Mouse (Mus musculus) embryonic fibroblast, embryonic 13.5 days (primary cell): Measurements from ENCODE around the gene Car10. TPM values are rescaled to one million over a fixed set of nuclear protein-coding genes. Genes with fewer than 3 reads are reported as not detected.

Experiments
- H3K27ac ChIP-seq: 2 replicates; pipeline ENCODE4 v1.5.1; 2012; ENCODE audit warnings: low read length, control low read depth, inconsistent platforms; ENCODE audit not compliant: insufficient read depth
- H3K4me1 ChIP-seq: 2 replicates; pipeline ENCODE4 v1.6.1; 2011; ENCODE audit warnings: low read length; ENCODE audit not compliant: control insufficient read depth, insufficient read depth
- H3K4me3 ChIP-seq: 2 replicates; pipeline ENCODE4 v1.5.1; 2011; ENCODE audit warnings: mild to moderate bottlenecking, control low read depth, low read length; ENCODE audit not compliant: insufficient read depth
- CTCF ChIP-seq: IDR thresholded peaks from 2 replicates; pipeline ENCODE4 v1.5.1; 2011; ENCODE audit warnings: mild to moderate bottlenecking, control low read depth, low read length, moderate library complexity, borderline replicate concordance; ENCODE audit not compliant: insufficient read depth
- POLR2A ChIP-seq: IDR thresholded peaks from 2 replicates; pipeline ENCODE4 v1.6.1; 2011; ENCODE audit warnings: low read depth, mild to moderate bottlenecking, control low read depth, low read length, moderate library complexity
- polyA plus RNA-seq: library from polyadenylated mRNA; stranded (reverse); fragments of >200 nt; gene quantifications from 2 replicates; pipeline ENCODE4 v1.2.4, GENCODE M21; 2011; ENCODE audit warnings: low read depth; ENCODE audit not compliant: missing spikeins, insufficient read length

Car10 gene
- polyA plus RNA-seq, 1 experiment = 0.88 TPM

GRCm38 (mm10) chr11:93536244-93536643 lies 438.4 kb downstream of the Car10 start:
- no peak overlapping the region for H3K27ac ChIP-seq
- no peak overlapping the region for H3K4me3 ChIP-seq
- H3K4me1 ChIP-seq = no peaks in the 10 kb centered on the region; the same call in 1 of the 2 replicates
- TF ChIP-seq POLR2A (no peak), CTCF (no peak)

- Histone ChIP-seq H3K4me3 (no peak overlapping the region), H3K27ac (no peak overlapping the region), H3K4me1 (no peaks in the 10 kb centered on the region)
- TF ChIP-seq CTCF (no peak), POLR2A (no peak)
Measured at GRCm38 (mm10) chr11:93548904-93549303, 451.1 kb downstream of the Car10 start.

- Histone ChIP-seq H3K4me3 (no peak overlapping the region), H3K4me1 (no peaks in the 10 kb centered on the region), H3K27ac (no peak overlapping the region)
- TF ChIP-seq POLR2A (no peak), CTCF (no peak)
Measured at GRCm38 (mm10) chr11:93550908-93551307, 453.1 kb downstream of the Car10 start.

- no peak overlapping the region for H3K27ac ChIP-seq
- no peak for TF ChIP-seq CTCF
- TF ChIP-seq POLR2A = no peak
- no peak overlapping the region for H3K4me3 ChIP-seq
- H3K4me1 ChIP-seq = no peaks in the 10 kb centered on the region
Measured at GRCm38 (mm10) chr11:93559118-93559517, 461.3 kb downstream of the Car10 start.

GRCm38 (mm10) chr11:93560570-93560969 lies 462.7 kb downstream of the Car10 start:
- TF ChIP-seq POLR2A (no peak), CTCF (no peak)
- Histone ChIP-seq H3K4me3 (no peak overlapping the region), H3K4me1 (no peaks in the 10 kb centered on the region), H3K27ac (no peak overlapping the region)

- Histone ChIP-seq H3K27ac (no peak overlapping the region), H3K4me1 (no peaks in the 10 kb centered on the region), H3K4me3 (no peak overlapping the region)
- TF ChIP-seq CTCF (no peak), POLR2A (no peak)
Measured at GRCm38 (mm10) chr11:93562330-93562865, 464.6 kb downstream of the Car10 start.

- H3K27ac ChIP-seq = no peak overlapping the region
- no peak overlapping the region for H3K4me3 ChIP-seq
- TF ChIP-seq CTCF (no peak), POLR2A (no peak)
- no peaks in the 10 kb centered on the region for H3K4me1 ChIP-seq
Measured at GRCm38 (mm10) chr11:93565756-93566155, 467.9 kb downstream of the Car10 start.

- TF ChIP-seq CTCF (no peak), POLR2A (no peak)
- Histone ChIP-seq H3K27ac (no peak overlapping the region), H3K4me3 (no peak overlapping the region), H3K4me1 (no peaks in the 10 kb centered on the region)
Measured at GRCm38 (mm10) chr11:93571917-93572641, 474.3 kb downstream of the Car10 start.

- TF ChIP-seq CTCF (no peak), POLR2A (no peak)
Measured at GRCm38 (mm10) chr11:93577441-93577840, 479.6 kb downstream of the Car10 start.

GRCm38 (mm10) chr11:93579626-93580025 lies 481.8 kb downstream of the Car10 start:
- no peak for TF ChIP-seq POLR2A
- no peak for TF ChIP-seq CTCF
- Histone ChIP-seq H3K4me1 (no peaks in the 10 kb centered on the region), H3K27ac (no peak overlapping the region), H3K4me3 (no peak overlapping the region)

More at GRCm38 (mm10) chr11:93577441-93577840, 479.6 kb downstream of the Car10 start:
- Histone ChIP-seq H3K4me1 (no peaks in the 10 kb centered on the region), H3K27ac (no peak overlapping the region), H3K4me3 (no peak overlapping the region)
